Mouse (Mus musculus) embryonic fibroblast, embryonic 13.5 days (primary cell): Measurements from ENCODE around the gene Zfp598.

Experiments used
- CTCF ChIP-seq: IDR thresholded peaks from 2 replicates; pipeline ENCODE4 v1.5.1; 2011; ENCODE audit warnings: mild to moderate bottlenecking, control low read depth, low read length, moderate library complexity, borderline replicate concordance; ENCODE audit not compliant: insufficient read depth
- POLR2A ChIP-seq: IDR thresholded peaks from 2 replicates; pipeline ENCODE4 v1.6.1; 2011; ENCODE audit warnings: low read depth, mild to moderate bottlenecking, control low read depth, low read length, moderate library complexity

- TF ChIP-seq CTCF (no peak), POLR2A (no peak)
These were observed 29.9 kb upstream of the Zfp598 start for GRCm38 (mm10) chr17:24639571-24639988.
